Mouse (Mus musculus) small intestine, adult 2 months (tissue): ENCODE data around the gene Aff3.

Experiments
- CTCF ChIP-seq: fragments of 200-500 bp; IDR thresholded peaks from 2 replicates; pipeline ENCODE4 v1.5.1; 2012; ENCODE audit warnings: low read depth, mild to moderate bottlenecking, control low read depth, inconsistent platforms, low read length, moderate library complexity, mixed read lengths; ENCODE audit not compliant: insufficient replicate concordance, insufficient read length; ENCODE audit errors: extremely low read depth
- POLR2A ChIP-seq: fragments of 200-500 bp; IDR thresholded peaks from 2 replicates; pipeline ENCODE4 v1.6.1; 2012; ENCODE audit warnings: low read depth, mild to moderate bottlenecking, control low read depth, inconsistent platforms, low read length, moderate library complexity

DNA sequence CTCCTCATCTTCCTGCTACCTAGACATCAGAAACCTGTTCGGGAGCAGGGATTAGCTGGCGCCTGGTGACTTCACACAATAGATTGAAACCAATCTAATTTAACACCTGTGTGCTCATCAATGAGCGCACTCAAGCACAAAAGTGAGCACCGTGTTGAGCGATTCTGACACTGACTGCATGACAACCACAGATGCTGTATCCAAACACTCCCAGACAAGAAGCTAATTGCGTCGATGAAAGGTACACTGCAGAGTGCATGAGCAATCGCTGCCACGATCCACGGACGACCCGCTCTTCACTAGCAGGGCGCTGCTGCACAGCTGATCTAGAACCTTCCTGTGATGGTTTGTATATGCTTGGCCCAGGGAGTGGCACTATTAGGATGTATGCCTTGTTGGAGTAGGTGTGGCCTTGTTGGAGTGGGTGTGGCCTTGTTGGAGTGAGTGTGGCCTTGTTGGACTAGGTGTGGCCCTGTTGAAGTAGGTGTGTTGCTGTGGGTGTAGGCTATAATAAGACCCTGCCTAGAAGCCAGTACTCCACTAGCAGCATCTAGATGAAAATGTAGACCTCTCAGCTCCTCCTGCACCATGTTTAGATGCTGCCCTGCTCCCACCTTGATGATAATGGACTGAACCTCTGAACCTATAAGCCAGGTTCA, 161.2 kb downstream of the Aff3 start:
- TF ChIP-seq CTCF (no peak), POLR2A (no peak)
